Mouse (Mus musculus) ES-E14 (cell line): Measurements from ENCODE around the gene Hs6st3. TPM values are rescaled to one million over a fixed set of nuclear protein-coding genes. Genes with fewer than 3 reads are reported as not detected.

Experiments
- DNase-seq: peaks from one replicate; pipeline ENCODE4 v3.0.0-alpha.2; 2013; ENCODE audit warnings: low read depth, low spot score
- H3K27ac ChIP-seq: 2 replicates; pipeline ENCODE4 v1.5.1; 2012; ENCODE audit warnings: low read depth, mild to moderate bottlenecking, low read length, moderate library complexity, mixed read lengths; ENCODE audit not compliant: poor library complexity, insufficient read depth, severe bottlenecking
- H3K36me3 ChIP-seq: 2 replicates; pipeline ENCODE4 v1.6.1; 2012; ENCODE audit warnings: mild to moderate bottlenecking, low read length, moderate library complexity, mixed read lengths; ENCODE audit not compliant: control insufficient read depth, poor library complexity, insufficient read depth, severe bottlenecking
- H3K4me1 ChIP-seq, 2 experiments: fragments of 150-350 bp in 1 of 2; sonication (generic) in 1 of 2; 2 replicates each; pipeline ENCODE4 v1.6.1; 2012; ENCODE audit warnings: low read length in 2 of 2, mild to moderate bottlenecking in 1 of 2, mixed read lengths in 1 of 2; ENCODE audit not compliant: control insufficient read depth in 2 of 2, insufficient read depth in 2 of 2, poor library complexity in 1 of 2
- H3K4me3 ChIP-seq, 2 experiments: fragments of 150-350 bp in 1 of 2; sonication (generic) in 1 of 2; 2 replicates each; pipeline ENCODE4 v1.5.1; 2012; ENCODE audit warnings: low read length in 2 of 2, low read depth in 1 of 2, mild to moderate bottlenecking in 1 of 2, mixed read lengths in 1 of 2; ENCODE audit not compliant: insufficient read depth in 1 of 2, poor library complexity in 1 of 2, severe bottlenecking in 1 of 2
- H3K9ac ChIP-seq: 2 replicates; pipeline ENCODE4 v1.6.1; 2012; ENCODE audit warnings: low read depth, mild to moderate bottlenecking, low read length, mixed read lengths; ENCODE audit not compliant: poor library complexity, insufficient read depth, severe bottlenecking
- H3K9me3 ChIP-seq: fragments of 150-350 bp; sonication (generic); 2 replicates; pipeline ENCODE4 v1.6.1; 2012; ENCODE audit warnings: low read depth, mild to moderate bottlenecking, low read length; ENCODE audit not compliant: control insufficient read depth, insufficient read depth
- CHD2 ChIP-seq: IDR thresholded peaks from 2 replicates; pipeline ENCODE4 v1.6.1; 2014; ENCODE audit warnings: mild to moderate bottlenecking, low read depth, low read length, inconsistent platforms
- HCFC1 ChIP-seq: IDR thresholded peaks from 2 replicates; pipeline ENCODE4 v1.6.1; 2012; ENCODE audit warnings: low read length, inconsistent platforms, borderline replicate concordance; ENCODE audit not compliant: insufficient read depth
- MAFK ChIP-seq: IDR thresholded peaks from 2 replicates; pipeline ENCODE4 v1.6.1; 2014; ENCODE audit warnings: mild to moderate bottlenecking, low read depth, low read length, inconsistent platforms; ENCODE audit not compliant: insufficient read depth
- ZC3H11A ChIP-seq: IDR thresholded peaks from 2 replicates; pipeline ENCODE4 v1.6.1; 2012; ENCODE audit warnings: low read depth, mild to moderate bottlenecking, inconsistent platforms, low read length, borderline replicate concordance
- ZNF384 ChIP-seq: IDR thresholded peaks from 2 replicates; pipeline ENCODE4 v1.6.1; 2012; ENCODE audit warnings: low read depth, low read length, inconsistent platforms
- in situ Hi-C, 2 experiments: fragments of 600-800 bp; cut with MboI; formaldehyde crosslinking; loops; one replicate each; pipeline ENCODE4 v1.15.1; 2025; ENCODE audit warnings: low sequenced_read_pairs in 2 of 2, inconsistent platforms in 1 of 2; ENCODE audit not compliant: unreplicated experiment in 2 of 2
- total RNA-seq: library from RNA; depleted of rRNA; stranded (reverse); fragments of 300-350 nt; gene quantifications from 2 replicates; pipeline ENCODE4 v1.2.3, GENCODE M21; 2012

The Hs6st3 gene
- total RNA-seq, 1 experiment, result 0.62 TPM

GRCm38 (mm10) chr14:119422894-119423293 lies 284.8 kb downstream of the Hs6st3 start:
- no peaks in the 10 kb centered on the region for H3K4me1 ChIP-seq
- no peak overlapping the region for H3K4me3 ChIP-seq
- in situ Hi-C loops, result no loop called here
- no peak overlapping the region for H3K27ac ChIP-seq
- no peak for TF ChIP-seq CHD2
- no peaks in the 10 kb centered on the region for H3K36me3 ChIP-seq
- no peak overlapping the region for H3K9ac ChIP-seq
- no peak for DNase-seq
- no peaks in the 10 kb centered on the region for H3K9me3 ChIP-seq

GRCm38 (mm10) chr14:119450471-119450870 lies 312.3 kb downstream of the Hs6st3 start:
- no peak overlapping the region for H3K9ac ChIP-seq
- no peaks in the 10 kb centered on the region for H3K4me1 ChIP-seq
- H3K36me3 ChIP-seq, result no peaks in the 10 kb centered on the region
- in situ Hi-C loops, result no loop called here
- DNase-seq, result peak; percentile 13
- TF ChIP-seq HCFC1 (no peak), CHD2 (no peak), ZC3H11A (no peak), ZNF384 (no peak), MAFK (no peak)
- H3K9me3 ChIP-seq, result 0 out of 2 replicates have a peak, but pooled peaks cover 3% of the 10 kb centered on the region
- H3K27ac ChIP-seq, result no peak overlapping the region
- no peak overlapping the region for H3K4me3 ChIP-seq

GRCm38 (mm10) chr14:119451594-119451993 lies 313.5 kb downstream of the Hs6st3 start:
- no peak overlapping the region for H3K27ac ChIP-seq
- no peak overlapping the region for H3K4me3 ChIP-seq
- H3K4me1 ChIP-seq, result no peaks in the 10 kb centered on the region
- no peak for DNase-seq
- in situ Hi-C loops, result no loop called here
- no peak for TF ChIP-seq ZC3H11A
- H3K9ac ChIP-seq, result no peak overlapping the region
- H3K9me3 ChIP-seq, result no peaks in the 10 kb centered on the region
- no peaks in the 10 kb centered on the region for H3K36me3 ChIP-seq

- no peak for TF ChIP-seq CHD2
- no peak for TF ChIP-seq ZNF384
- no peak for TF ChIP-seq MAFK
- TF ChIP-seq ZC3H11A, result no peak
- no peak for TF ChIP-seq HCFC1
- Histone ChIP-seq H3K27ac (no peak overlapping the region), H3K4me1 (no peaks in the 10 kb centered on the region), H3K9ac (no peak overlapping the region), H3K4me3 (no peak overlapping the region), H3K9me3 (no peaks in the 10 kb centered on the region), H3K36me3 (no peaks in the 10 kb centered on the region)
- in situ Hi-C loops, result no loop called here
- no peak for DNase-seq
These were observed 314.2 kb downstream of the Hs6st3 start for GRCm38 (mm10) chr14:119452382-119452781.

- DNase-seq, result no peak
- H3K4me3 ChIP-seq, result no peak overlapping the region
- H3K4me1 ChIP-seq, result no peaks in the 10 kb centered on the region
- H3K9me3 ChIP-seq, result no peaks in the 10 kb centered on the region
- H3K27ac ChIP-seq, result no peak overlapping the region
- in situ Hi-C loops, result no loop called here
- no peak overlapping the region for H3K9ac ChIP-seq
- no peak for TF ChIP-seq ZC3H11A
- TF ChIP-seq CHD2, result no peak
- TF ChIP-seq MAFK, result no peak
- TF ChIP-seq HCFC1, result no peak
- TF ChIP-seq ZNF384, result no peak
- no peaks in the 10 kb centered on the region for H3K36me3 ChIP-seq
These were observed 314.7 kb downstream of the Hs6st3 start for GRCm38 (mm10) chr14:119452797-119453196.
